ENCODE assay signal across 9 mouse cellular contexts in the genomic region with DNA sequence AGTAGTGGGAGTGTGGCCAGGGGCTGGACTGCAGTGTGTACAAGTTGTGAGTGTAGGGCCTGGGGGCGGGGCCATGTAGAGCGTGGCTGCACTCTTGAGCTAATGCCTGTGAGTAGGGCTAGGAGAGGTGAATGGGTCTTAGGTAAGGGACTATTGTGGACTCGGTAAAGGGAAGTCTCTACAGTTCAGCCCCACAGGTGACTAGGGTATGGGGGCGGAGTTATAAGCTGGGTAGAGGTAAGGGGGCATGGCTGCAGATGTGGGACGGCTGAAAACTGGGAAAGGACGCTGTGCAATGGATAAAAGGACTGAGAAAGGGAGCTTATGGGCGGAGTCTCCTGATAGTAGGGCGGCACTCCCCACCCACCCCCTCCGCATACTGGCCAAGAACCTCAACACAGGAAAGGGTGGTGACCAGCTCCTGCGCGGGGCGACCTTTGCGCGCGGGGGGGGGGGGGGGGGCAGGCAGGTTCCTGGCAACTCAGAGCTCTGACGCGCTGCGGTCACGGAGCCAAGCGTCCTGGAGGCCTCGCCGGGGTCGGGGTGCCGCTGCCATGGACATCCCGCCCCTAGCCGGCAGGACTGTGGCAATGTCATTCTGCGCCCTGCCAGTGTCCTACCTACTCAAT. TPM values are rescaled to one million over a fixed set of nuclear protein-coding genes. Genes with fewer than 3 reads are reported as not detected.
A peak's percentile ranks its signal among the peaks of the same experiment; 100 is the strongest.
DNase-seq lines count a peak whose midpoint lies in the region; ATAC-seq lines count a peak whose summit lies in the region.
"Had no signal": no experiment of that assay in that cellular context is flagged by ENCODE, and none has a peak within 500 bp of the region (broad histone marks: within the 10 kb centered on the region; RNA-seq: fewer than 3 reads in every experiment).

A gene (plus strand): TSS at position 484 of the 629 bp plus-strand sequence.

- H3K4me3 ChIP-seq in neural tube, embryonic 12.5 days = no peak within 1 kb of the TSS
- H3K4me3 ChIP-seq in forebrain, embryonic 15.5 days = no peak within 1 kb of the TSS
- H3K4me3 ChIP-seq in hindbrain, embryonic 12.5 days = no peak within 1 kb of the TSS
- H3K4me3 ChIP-seq in limb, embryonic 13.5 days = peak within 1 kb of the TSS; percentile 12; the same call in 1 of the 2 replicates
- no peak within 1 kb of the TSS for H3K4me3 ChIP-seq in midbrain, embryonic 14.5 days (replicated peaks; ENCODE audit: low read depth, low read length)

- H3K36me3 ChIP-seq in neural tube, embryonic 12.5 days = peaks cover 48% of the 10 kb centered on the region
- H3K36me3 ChIP-seq in forebrain, embryonic 15.5 days = peaks cover 41% of the 10 kb centered on the region
- peaks cover 47% of the 10 kb centered on the region for H3K36me3 ChIP-seq in hindbrain, embryonic 12.5 days
- H3K36me3 ChIP-seq in limb, embryonic 13.5 days = peaks cover 47% of the 10 kb centered on the region
- H3K36me3 ChIP-seq in midbrain, embryonic 14.5 days (ENCODE audit: control insufficient read depth, insufficient read depth, low read length) = peaks cover 48% of the 10 kb centered on the region

- no peak for DNase-seq in neural tube, embryonic 10.5 days (ENCODE audit: extremely low spot score, low spot score)
- DNase-seq in midbrain, embryonic 14.5 days = no peak
- no peak for DNase-seq in thymus, postnatal 14 days
- no peak for DNase-seq in cerebellum, adult 8-10 months

- no peaks in the 10 kb centered on the region for H3K9me3 ChIP-seq in neural tube, embryonic 12.5 days
- H3K9me3 ChIP-seq in forebrain, embryonic 15.5 days = no peaks in the 10 kb centered on the region
- no peaks in the 10 kb centered on the region for H3K9me3 ChIP-seq in hindbrain, embryonic 12.5 days (replicated peaks)
- no peaks in the 10 kb centered on the region for H3K9me3 ChIP-seq in limb, embryonic 13.5 days
- H3K9me3 ChIP-seq in midbrain, embryonic 14.5 days (ENCODE audit: control insufficient read depth, low read length) = no peaks in the 10 kb centered on the region

- peak within 1 kb of the TSS; percentile 25; the same call in 1 of the 2 replicates for H3K4me2 ChIP-seq in neural tube, embryonic 12.5 days (replicated peaks)
- H3K4me2 ChIP-seq in forebrain, embryonic 15.5 days (replicated peaks) = no peak within 1 kb of the TSS
- peak within 1 kb of the TSS; percentile 28 for H3K4me2 ChIP-seq in hindbrain, embryonic 12.5 days (replicated peaks)
- H3K4me2 ChIP-seq in limb, embryonic 13.5 days (replicated peaks) = peak within 1 kb of the TSS; percentile 54
- H3K4me2 ChIP-seq in midbrain, embryonic 14.5 days (ENCODE audit: low read length) = no peak within 1 kb of the TSS

- ATAC-seq in neural tube, embryonic 12.5 days (ENCODE audit: low FRiP score, low read depth) = no peak
- ATAC-seq in forebrain, embryonic 15.5 days (replicated peaks) = peak; percentile 55
- ATAC-seq in hindbrain, embryonic 12.5 days (ENCODE audit: low FRiP score) = peak; percentile 73
- ATAC-seq in limb, embryonic 13.5 days (ENCODE audit: low FRiP score, low read depth) = 0 out of 2 replicates have a peak, but pooled peaks have one; percentile 50
- ATAC-seq in midbrain, embryonic 14.5 days (ENCODE audit: low FRiP score, low TSS enrichment) = peak; percentile 57; the same call in 1 of the 2 replicates

- 16% methylated on average over 21 of the region's 27 CpGs for WGBS in neural tube, embryonic 12.5 days
- WGBS in forebrain, embryonic 15.5 days = 13% methylated on average over 23 of the region's 27 CpGs
- WGBS in hindbrain, embryonic 12.5 days = 13% methylated on average over 19 of the region's 27 CpGs
- WGBS in limb, embryonic 13.5 days = 11% methylated on average over 24 of the region's 27 CpGs
- 14% methylated on average over 23 of the region's 27 CpGs for WGBS in midbrain, embryonic 14.5 days

- no peaks in the 10 kb centered on the region for H3K27me3 ChIP-seq in neural tube, embryonic 12.5 days (replicated peaks)
- H3K27me3 ChIP-seq in forebrain, embryonic 15.5 days = no peaks in the 10 kb centered on the region
- no peaks in the 10 kb centered on the region for H3K27me3 ChIP-seq in hindbrain, embryonic 12.5 days
- peaks cover 13% of the 10 kb centered on the region for H3K27me3 ChIP-seq in limb, embryonic 13.5 days
- H3K27me3 ChIP-seq in midbrain, embryonic 14.5 days (ENCODE audit: control insufficient read depth, insufficient read depth, low read length) = no peaks in the 10 kb centered on the region
- H3K27me3 ChIP-seq: CH12.LX had no signal

- H3K9ac ChIP-seq in neural tube, embryonic 12.5 days = no peak within 1 kb of the TSS
- H3K9ac ChIP-seq in forebrain, embryonic 15.5 days (replicated peaks) = no peak within 1 kb of the TSS
- no peak within 1 kb of the TSS; the same call in 1 of the 2 replicates for H3K9ac ChIP-seq in hindbrain, embryonic 12.5 days
- H3K9ac ChIP-seq in limb, embryonic 13.5 days = peak within 1 kb of the TSS; percentile 48; the same call in 1 of the 2 replicates
- no peak within 1 kb of the TSS for H3K9ac ChIP-seq in midbrain, embryonic 14.5 days (replicated peaks; ENCODE audit: low read length)

- no peak within 1 kb of the TSS for H3K27ac ChIP-seq in neural tube, embryonic 12.5 days
- H3K27ac ChIP-seq in forebrain, embryonic 15.5 days (replicated peaks) = no peak within 1 kb of the TSS
- no peak within 1 kb of the TSS for H3K27ac ChIP-seq in hindbrain, embryonic 12.5 days
- no peak within 1 kb of the TSS for H3K27ac ChIP-seq in limb, embryonic 13.5 days
- H3K27ac ChIP-seq in midbrain, embryonic 14.5 days (replicated peaks; ENCODE audit: low read depth, low read length) = no peak within 1 kb of the TSS

- H3K4me1 ChIP-seq in neural tube, embryonic 12.5 days = no peaks in the 10 kb centered on the region
- H3K4me1 ChIP-seq in forebrain, embryonic 15.5 days = 0 out of 2 replicates have a peak, but pooled peaks cover 5% of the 10 kb centered on the region
- peaks cover 6% of the 10 kb centered on the region; the same call in 1 of the 2 replicates for H3K4me1 ChIP-seq in hindbrain, embryonic 12.5 days
- H3K4me1 ChIP-seq in limb, embryonic 13.5 days = 0 out of 2 replicates have a peak, but pooled peaks cover 9% of the 10 kb centered on the region
- H3K4me1 ChIP-seq in midbrain, embryonic 14.5 days (ENCODE audit: control insufficient read depth, insufficient read depth, low read length) = no peaks in the 10 kb centered on the region

RNA-seq across cellular contexts. Expression of the gene that starts here (rescaled TPM):
- polyA plus RNA-seq in neural tube, embryonic 12.5 days (2016; fragmentation: Nextera tagmentation; extraction: Ambion mirVana) = 1.2 and 1.7 TPM in 2 replicates
- polyA plus RNA-seq in forebrain, embryonic 15.5 days (2015; fragmentation: Nextera tagmentation; extraction: Ambion mirVana) = 1.3 and 1.5 TPM in 2 replicates
- polyA plus RNA-seq in hindbrain, embryonic 12.5 days (2016; fragmentation: Nextera tagmentation; extraction: Ambion mirVana) = 1.0 and 2.2 TPM in 2 replicates
- polyA plus RNA-seq in limb, embryonic 13.5 days (2015; fragmentation: Nextera tagmentation; extraction: Ambion mirVana) = 1.0 and 1.2 TPM in 2 replicates
- 2.0 and 2.1 TPM in 2 replicates for polyA plus RNA-seq in midbrain, embryonic 14.5 days (2014; fragmentation: Nextera tagmentation; extraction: Ambion mirVana)

Comparison
In these comparisons a context has a peak if more than half of its experiments do, and no peak if none do; other contexts are left out.
1. H3K4me2 ChIP-seq: peak in neural tube, embryonic 12.5 days (single experiment), hindbrain, embryonic 12.5 days (single experiment) and limb, embryonic 13.5 days (single experiment); none in forebrain, embryonic 15.5 days (single experiment) and midbrain, embryonic 14.5 days (single experiment).